Mouse (Mus musculus) embryonic facial prominence, embryonic 11.5 days (tissue): ENCODE data around the gene Hspd1. TPM values are rescaled to one million over a fixed set of nuclear protein-coding genes. Genes with fewer than 3 reads are reported as not detected.
A peak's percentile ranks its signal among the peaks of the same experiment; 100 is the strongest.
"Not testable (repeated sequence)": the region's sequence is repeated elsewhere in the genome, so short reads cannot be mapped to it uniquely, and the experiment has no call there.

Experiments
- ATAC-seq: fragments of 200-750 bp; cut with Nextera tagmentation; replicated peaks from 2 replicates; pipeline ENCODE4 v1.8.0; 2017; ENCODE audit warnings: low read depth; ENCODE audit not compliant: insufficient number of reproducible peaks, low FRiP score, low TSS enrichment
- DNase-seq: peaks from one replicate; pipeline ENCODE4 v3.0.0-alpha.2; 2015; ENCODE audit warnings: low spot score
- H3K27ac ChIP-seq: fragments of 300-500 bp; sonication (generic); replicated peaks from 2 replicates; pipeline ENCODE4 v1.5.1; 2014; ENCODE audit warnings: mild to moderate bottlenecking, low read depth, low read length, control low read depth
- H3K27me3 ChIP-seq: fragments of 300-500 bp; sonication (generic); 2 replicates; pipeline ENCODE4 v1.6.1; 2014; ENCODE audit warnings: mild to moderate bottlenecking, low read length, moderate library complexity, mixed read lengths; ENCODE audit not compliant: control insufficient read depth, insufficient read depth
- H3K36me3 ChIP-seq: fragments of 300-500 bp; sonication (generic); replicated peaks from 2 replicates; pipeline ENCODE4 v1.6.1; 2014; ENCODE audit warnings: low read depth, mild to moderate bottlenecking, low read length, moderate library complexity, mixed read lengths; ENCODE audit not compliant: control insufficient read depth, insufficient read depth
- H3K4me1 ChIP-seq: fragments of 300-500 bp; sonication (generic); 2 replicates; pipeline ENCODE4 v1.6.1; 2014; ENCODE audit warnings: low read length, mixed read lengths; ENCODE audit not compliant: control insufficient read depth, insufficient read depth
- H3K4me2 ChIP-seq: fragments of 300-500 bp; sonication (generic); 2 replicates; pipeline ENCODE4 v1.6.1; 2014; ENCODE audit warnings: low read depth, mild to moderate bottlenecking, control low read depth, low read length, moderate library complexity
- H3K4me3 ChIP-seq: fragments of 300-500 bp; sonication (generic); 2 replicates; pipeline ENCODE4 v1.5.1; 2014; ENCODE audit warnings: low read depth, low read length, control low read depth
- H3K9ac ChIP-seq: fragments of 300-500 bp; sonication (generic); replicated peaks from 2 replicates; pipeline ENCODE4 v1.6.1; 2014; ENCODE audit warnings: mild to moderate bottlenecking, control low read depth, low read length
- H3K9me3 ChIP-seq: fragments of 300-500 bp; sonication (generic); replicated peaks from 2 replicates; pipeline ENCODE4 v1.6.1; 2016; ENCODE audit warnings: mild to moderate bottlenecking, low read length, inconsistent platforms, mixed read lengths; ENCODE audit not compliant: control insufficient read depth
- WGBS: fragments of 180-500 bp; shearing (Covaris S2); extraction: QIAGEN DNeasy Blood & Tissue Kit; methylation state at CpG from one replicate; pipeline ENCODE4 v1.1.7; 2014; 5-methylcytosine and 5-hydroxymethylcytosine counted together
- polyA plus RNA-seq: library from polyadenylated mRNA; unstranded; fragments of >200 nt; fragmentation: Nextera tagmentation; extraction: Ambion mirVana; gene quantifications from 2 replicates; pipeline ENCODE4 v1.2.1, GENCODE M21; 2014

Gene Hspd1
- polyA plus RNA-seq, 1 experiment from 2014 or later = 463 TPM

DNA sequence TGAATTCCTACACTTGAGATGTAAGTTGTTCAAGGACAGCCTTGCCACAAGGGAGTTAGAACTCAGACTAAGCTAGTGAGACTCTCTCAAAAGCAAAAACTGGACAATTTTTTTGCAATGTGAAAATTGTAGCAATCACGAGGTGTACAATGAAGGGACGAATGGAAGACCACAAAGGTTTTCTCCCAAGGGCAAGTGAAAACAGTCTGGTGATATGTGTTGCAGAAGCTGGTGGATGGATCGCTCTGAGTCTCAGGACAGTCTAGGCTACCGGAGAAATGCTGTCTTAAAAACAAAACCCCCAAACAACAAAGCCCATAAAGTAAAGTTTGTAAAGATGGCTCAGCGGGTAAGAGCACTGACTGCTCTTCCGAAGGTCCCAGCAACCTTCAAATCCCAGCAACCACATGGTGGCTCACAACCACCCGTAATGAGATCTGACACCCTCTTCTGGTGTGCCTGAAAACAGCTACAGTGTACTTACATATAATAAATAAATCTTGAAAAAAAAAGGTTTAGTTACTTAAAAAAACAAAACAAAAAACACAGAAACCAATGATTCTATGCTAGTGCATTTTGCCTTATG, 2.2 kb downstream of the Hspd1 start:
- Histone ChIP-seq H3K9ac (peak overlapping the region; percentile 15; the same call in 1 of the 2 replicates), H3K9me3 (no peaks in the 10 kb centered on the region), H3K27ac (no peak overlapping the region), H3K27me3 (no peaks in the 10 kb centered on the region), H3K4me1 (no peaks in the 10 kb centered on the region), H3K4me2 (peak overlapping the region; percentile 78; the same call in 1 of the 2 replicates), H3K4me3 (peak overlapping the region; percentile 90; the same call in 1 of the 2 replicates), H3K36me3 (peaks cover 12% of the 10 kb centered on the region)
- ATAC-seq (no peak), DNase-seq (no peak)
- WGBS = 51% methylated on average over 7 of the region's 7 CpGs

DNA sequence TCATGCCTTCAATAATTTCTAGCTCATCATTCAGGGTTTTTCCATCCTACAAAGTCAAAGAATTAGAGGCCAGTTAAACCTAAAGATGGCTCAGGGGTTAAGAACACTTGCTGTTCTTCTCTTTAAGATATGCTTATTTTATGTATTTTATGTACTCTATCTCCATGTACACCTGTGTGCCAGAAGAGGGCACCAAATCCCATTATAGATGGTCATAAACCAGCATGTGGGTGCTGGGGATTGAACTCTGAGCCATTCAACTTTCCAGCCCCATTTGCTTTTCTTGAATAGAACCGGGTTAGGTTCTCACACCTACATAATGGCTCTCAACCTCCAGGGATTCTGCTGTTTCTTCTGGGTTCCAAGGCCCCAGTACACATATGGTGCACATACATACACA, 5.9 kb downstream of the Hspd1 start:
- peaks cover 21% of the 10 kb centered on the region for H3K36me3 ChIP-seq
- DNase-seq (no peak), ATAC-seq (no peak)

DNA sequence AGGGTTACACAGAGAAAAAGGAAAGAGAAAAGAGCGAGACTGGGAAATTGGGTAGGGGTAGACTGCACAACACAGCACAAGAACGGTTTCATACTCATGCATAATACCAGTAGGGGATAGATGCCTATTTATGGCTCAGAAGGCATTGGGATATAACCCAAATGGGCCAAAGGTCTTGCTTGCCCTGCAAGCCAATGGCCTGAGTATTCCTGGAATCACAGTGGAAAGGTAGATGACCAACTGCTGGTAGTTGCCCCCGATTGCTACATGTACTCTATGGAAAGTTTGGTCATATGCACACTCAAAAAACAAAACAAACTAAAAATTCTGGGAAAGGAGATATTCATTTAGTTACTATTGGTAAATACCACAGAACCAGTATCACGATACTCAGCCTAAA, 8.4 kb downstream of the Hspd1 start:
- ATAC-seq (no peak), DNase-seq (no peak)
- H3K27me3 ChIP-seq = no peaks in the 10 kb centered on the region
- H3K4me2 ChIP-seq = no peak overlapping the region
- H3K4me3 ChIP-seq = no peak overlapping the region
- H3K4me1 ChIP-seq = no peaks in the 10 kb centered on the region
- H3K36me3 ChIP-seq = peaks cover 27% of the 10 kb centered on the region
- H3K9me3 ChIP-seq = no peaks in the 10 kb centered on the region
- no peak overlapping the region for H3K9ac ChIP-seq
- no peak overlapping the region for H3K27ac ChIP-seq
- 92% methylated on average over 4 of the region's 4 CpGs for WGBS

More for the DNA sequence above, 5.9 kb downstream of the Hspd1 start:
- H3K27ac ChIP-seq = no peak overlapping the region
- H3K27me3 ChIP-seq = no peaks in the 10 kb centered on the region
- no peak overlapping the region for H3K4me3 ChIP-seq
- no peaks in the 10 kb centered on the region for H3K9me3 ChIP-seq
- WGBS = 65% methylated on average over 1 of the region's 1 CpGs
- no peaks in the 10 kb centered on the region for H3K4me1 ChIP-seq
- H3K4me2 ChIP-seq = no peak overlapping the region
- no peak overlapping the region for H3K9ac ChIP-seq

DNA sequence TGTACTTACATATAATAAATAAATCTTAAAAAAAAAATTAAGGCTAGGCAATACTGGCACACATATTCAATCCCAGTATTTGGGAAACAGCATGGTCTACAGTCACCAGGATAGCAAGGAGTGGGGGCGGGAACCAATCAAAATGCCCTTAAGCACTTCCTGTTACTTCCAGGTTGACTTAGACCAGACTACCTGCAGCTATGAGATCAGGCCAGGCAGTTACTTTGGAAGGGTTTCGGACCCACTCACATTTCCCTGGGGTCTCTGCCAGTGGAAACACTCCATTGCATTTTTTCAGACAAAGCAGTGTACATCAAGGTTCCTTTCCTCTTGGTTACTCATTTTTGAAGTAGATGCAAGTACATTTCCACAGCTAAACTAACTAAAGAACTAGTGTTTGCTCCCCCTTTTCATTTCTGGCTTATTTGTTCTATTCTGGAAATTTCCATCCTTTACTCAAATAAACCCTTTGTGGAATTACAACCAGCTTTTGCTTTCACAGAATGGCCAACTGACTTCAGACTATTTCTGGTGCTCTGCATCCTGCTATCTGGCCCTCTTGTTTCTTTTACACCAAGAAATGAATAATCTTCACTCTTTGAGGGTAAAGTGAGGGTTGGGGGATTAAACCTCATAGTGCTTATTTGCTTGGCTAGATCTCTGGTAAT, 11.1 kb downstream of the Hspd1 start:
- no peak overlapping the region for H3K9ac ChIP-seq
- H3K9me3 ChIP-seq = no peaks in the 10 kb centered on the region
- peaks cover 14% of the 10 kb centered on the region for H3K36me3 ChIP-seq
- H3K4me2 ChIP-seq = no peak overlapping the region
- H3K4me3 ChIP-seq = no peak overlapping the region
- no peaks in the 10 kb centered on the region for H3K27me3 ChIP-seq
- WGBS = 69% methylated on average over 2 of the region's 2 CpGs
- ATAC-seq = no peak
- H3K27ac ChIP-seq = no peak overlapping the region
- no peak for DNase-seq
- no peaks in the 10 kb centered on the region for H3K4me1 ChIP-seq

DNA sequence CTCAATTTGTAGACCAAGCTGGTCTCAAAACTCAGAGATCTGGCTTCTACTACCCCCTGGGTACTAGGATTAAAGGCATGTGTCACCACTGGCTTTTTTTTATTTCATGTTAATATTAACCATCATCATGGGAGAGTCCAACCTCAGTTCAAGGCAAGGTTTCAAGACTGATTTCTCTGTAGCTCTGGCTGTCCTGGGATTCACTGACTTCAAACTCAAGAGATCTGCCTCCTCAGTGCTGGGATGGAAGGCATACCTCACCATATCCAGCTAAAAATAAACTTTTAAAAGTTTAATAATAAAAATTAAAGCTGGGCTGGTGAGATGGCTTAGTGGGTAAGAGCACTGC, 11.7 kb downstream of the Hspd1 start:
- DNase-seq (no peak), ATAC-seq (no peak)
- Histone ChIP-seq H3K36me3 (peaks cover 14% of the 10 kb centered on the region), H3K27ac (no peak overlapping the region), H3K27me3 (no peaks in the 10 kb centered on the region), H3K9ac (no peak overlapping the region), H3K4me1 (no peaks in the 10 kb centered on the region), H3K4me3 (no peak overlapping the region), H3K9me3 (no peaks in the 10 kb centered on the region), H3K4me2 (no peak overlapping the region)

DNA sequence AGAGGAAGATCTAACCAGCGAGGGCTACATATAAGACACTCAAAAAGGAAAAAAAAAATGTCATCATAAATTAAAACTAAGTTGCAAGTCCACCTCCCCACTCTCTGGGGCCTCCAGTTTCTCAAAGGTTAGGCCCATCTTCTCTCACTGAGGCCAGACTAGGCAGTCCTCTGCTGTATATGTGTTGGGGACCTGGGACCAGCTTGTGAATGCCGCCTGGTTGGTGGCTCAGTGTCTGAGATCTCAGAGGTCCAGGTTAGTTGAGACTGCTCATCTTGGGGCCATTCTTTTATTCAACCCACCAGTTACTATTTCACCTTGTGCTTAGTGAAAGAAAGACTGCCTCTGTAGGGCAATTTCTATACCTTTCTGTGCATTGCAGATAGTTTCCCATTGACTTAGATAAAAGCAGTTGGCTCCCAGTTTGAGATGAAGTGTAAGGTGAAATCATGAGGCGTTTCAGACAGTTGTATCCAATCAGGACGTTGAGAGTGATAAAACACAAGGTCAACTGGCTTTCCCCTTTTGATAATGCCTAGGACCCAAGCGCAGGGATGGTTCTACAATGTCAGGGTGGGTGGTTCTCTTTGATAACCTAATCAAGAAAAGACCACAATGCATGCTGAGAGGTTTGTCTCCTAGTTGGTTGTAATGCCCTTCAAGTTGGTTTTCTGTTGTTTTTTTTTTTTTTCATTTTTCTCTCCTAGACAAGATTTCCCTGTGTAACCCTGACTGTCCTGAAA, 12.2 kb downstream of the Hspd1 start:
- no peak overlapping the region for H3K9ac ChIP-seq
- no peaks in the 10 kb centered on the region for H3K4me1 ChIP-seq
- no peaks in the 10 kb centered on the region for H3K27me3 ChIP-seq
- ATAC-seq (no peak), DNase-seq (no peak)
- H3K36me3 ChIP-seq = peaks cover 14% of the 10 kb centered on the region
- H3K4me2 ChIP-seq = no peak overlapping the region
- 69% methylated on average over 5 of the region's 5 CpGs for WGBS
- no peak overlapping the region for H3K4me3 ChIP-seq
- H3K27ac ChIP-seq = no peak overlapping the region
- H3K9me3 ChIP-seq = no peaks in the 10 kb centered on the region

DNA sequence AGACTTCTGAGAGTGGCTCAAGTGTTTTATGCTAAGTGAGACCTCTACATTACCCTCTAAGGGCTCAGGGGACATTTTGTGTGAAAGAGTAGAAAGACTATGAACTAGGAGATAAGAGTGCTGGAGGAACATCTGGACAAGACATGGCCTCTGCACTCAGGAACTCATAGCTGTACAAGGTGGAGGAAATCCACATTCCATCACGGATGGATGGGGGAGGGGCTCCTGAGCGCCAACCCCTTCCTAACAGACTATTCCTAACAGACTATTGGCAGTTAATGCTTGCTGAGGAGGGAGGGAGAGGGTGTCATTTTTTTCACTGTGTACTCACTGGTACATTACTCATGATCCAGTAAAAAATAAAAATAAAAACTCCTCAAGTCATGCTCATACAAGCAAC, 13.3 kb downstream of the Hspd1 start:
- Histone ChIP-seq H3K4me3 (no peak overlapping the region), H3K36me3 (peaks cover 10% of the 10 kb centered on the region), H3K9me3 (no peaks in the 10 kb centered on the region), H3K27me3 (no peaks in the 10 kb centered on the region), H3K27ac (no peak overlapping the region), H3K4me1 (no peaks in the 10 kb centered on the region), H3K9ac (no peak overlapping the region), H3K4me2 (no peak overlapping the region)
- no peak for ATAC-seq
- no peak for DNase-seq
- 39% methylated on average over 2 of the region's 2 CpGs for WGBS

DNA sequence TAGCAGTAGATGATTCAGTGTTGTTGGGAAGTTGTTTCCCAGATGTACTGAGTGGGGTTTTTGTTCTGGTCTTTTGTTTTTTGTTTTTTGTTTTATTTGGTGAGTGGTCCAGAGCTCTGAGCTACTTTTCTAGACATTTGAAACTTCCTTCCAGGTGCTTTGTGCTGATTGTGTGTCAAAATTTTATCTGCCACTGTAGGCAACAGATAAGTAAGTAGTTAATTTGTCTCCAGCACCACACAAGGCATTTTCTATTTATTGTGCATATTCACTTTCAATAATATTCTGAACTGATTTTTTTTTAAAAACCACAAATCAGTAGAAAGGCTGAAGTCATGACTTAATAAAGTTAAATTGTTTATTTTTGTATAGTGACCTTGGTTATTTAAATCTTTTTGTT, 15.7 kb downstream of the Hspd1 start:
- not testable (repeated sequence) for H3K27me3 ChIP-seq, H3K4me3 ChIP-seq, H3K9me3 ChIP-seq, H3K36me3 ChIP-seq, H3K9ac ChIP-seq, ATAC-seq, H3K27ac ChIP-seq, DNase-seq, H3K4me2 ChIP-seq, H3K4me1 ChIP-seq
